Mouse (Mus musculus): ENCODE measurements at regions not wholly inside any gene's neighbourhood (a gene's known extent, or its start where the extent isn't known, plus 50 kb on each side); places are given as distances from the start of the nearest gene placed in this dataset.

GRCm38 (mm10) chr1:128659857-128660256 lies 67.8 kb upstream of the Cxcr4 start:
- H3K4me3 ChIP-seq (ENCODE audit: insufficient read depth, low read depth, low read length) = no peak overlapping the region
- H3K4me1 ChIP-seq (ENCODE audit: control insufficient read depth, insufficient read depth, low read length) = no peaks in the 10 kb centered on the region
- no peak overlapping the region for H3K27ac ChIP-seq (ENCODE audit: insufficient read depth, low read depth, low read length)
- TF ChIP-seq CTCF (IDR thresholded peaks at IDR 0.05; ENCODE audit: insufficient read depth, low read depth, low read length) (no peak), POLR2A (IDR thresholded peaks at IDR 0.05; ENCODE audit: insufficient read depth, low read depth, low read length) (no peak)
- WGBS = 59% methylated on average over 1 of the region's 1 CpGs

DNA sequence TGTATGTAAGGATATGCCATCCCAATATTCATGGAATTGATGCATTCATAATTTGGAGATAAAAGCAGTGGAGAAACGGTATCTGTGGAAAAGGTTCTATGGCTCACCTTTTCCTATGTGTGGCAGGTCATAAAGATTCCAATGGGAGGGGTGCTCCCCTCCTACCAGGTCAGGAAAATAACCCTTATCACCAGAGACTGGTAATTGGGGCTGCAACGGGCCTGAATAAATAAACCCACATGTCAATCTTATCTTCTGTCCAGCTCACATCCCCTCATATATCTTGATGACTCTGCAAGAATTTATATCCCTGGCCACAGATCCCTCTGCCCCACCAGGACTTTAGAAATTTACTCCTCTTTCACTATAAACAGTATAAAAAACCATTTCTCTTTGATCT lies 66.7 kb upstream of the Cxcr4 start:
- no peak overlapping the region for H3K27ac ChIP-seq (ENCODE audit: insufficient read depth, low read depth, low read length)
- WGBS = 85% methylated on average over 2 of the region's 2 CpGs
- H3K4me3 ChIP-seq (ENCODE audit: insufficient read depth, low read depth, low read length) = no peak overlapping the region
- H3K4me1 ChIP-seq (ENCODE audit: control insufficient read depth, insufficient read depth, low read length) = no peaks in the 10 kb centered on the region
- TF ChIP-seq CTCF (IDR thresholded peaks at IDR 0.05; ENCODE audit: insufficient read depth, low read depth, low read length) (no peak), POLR2A (IDR thresholded peaks at IDR 0.05; ENCODE audit: insufficient read depth, low read depth, low read length) (no peak)

DNA sequence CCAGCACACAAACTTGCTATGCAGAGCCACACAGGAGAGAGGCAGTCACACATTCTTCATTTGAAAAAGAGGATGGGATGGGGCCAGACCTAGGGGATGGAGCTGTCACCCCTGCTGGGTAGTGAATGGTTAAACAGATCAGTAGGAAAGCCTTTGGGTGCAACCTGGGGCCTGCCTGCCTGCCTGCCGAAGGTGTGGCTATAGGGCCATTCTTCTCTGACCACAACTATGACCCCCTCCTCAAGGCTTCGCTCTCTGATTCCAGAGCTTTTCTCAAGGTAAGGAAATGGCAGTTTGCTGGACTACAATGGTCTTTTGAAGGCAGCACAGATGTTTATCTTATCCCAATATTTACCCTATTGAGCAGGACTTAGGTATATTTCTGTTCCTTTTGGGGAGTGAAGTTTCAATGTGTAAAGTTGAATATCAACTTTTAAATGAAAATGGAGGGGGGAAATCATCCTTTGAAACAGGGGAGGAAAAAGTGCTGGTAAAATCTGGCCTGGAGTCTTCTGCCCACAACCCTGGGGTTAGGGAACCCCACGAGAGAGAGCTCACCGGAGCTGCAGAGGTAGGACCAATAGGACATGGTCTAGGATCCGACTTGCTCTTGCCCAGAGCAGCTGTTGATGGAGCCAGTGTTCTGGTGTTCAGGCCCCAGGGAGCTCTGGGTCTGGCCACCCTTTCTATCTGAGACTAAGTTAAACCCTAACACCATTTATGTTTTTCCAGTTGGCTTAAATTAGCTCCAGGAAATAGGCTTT lies 62.2 kb upstream of the Cxcr4 start:
- Histone ChIP-seq H3K4me1 (ENCODE audit: control insufficient read depth, insufficient read depth, low read length) (no peaks in the 10 kb centered on the region), H3K4me3 (ENCODE audit: insufficient read depth, low read depth, low read length) (no peak overlapping the region), H3K27ac (ENCODE audit: insufficient read depth, low read depth, low read length) (no peak overlapping the region)
- WGBS = 85% methylated on average over 5 of the region's 5 CpGs
- no peak for TF ChIP-seq CTCF (IDR thresholded peaks at IDR 0.05; ENCODE audit: insufficient read depth, low read depth, low read length)
- no peak for TF ChIP-seq POLR2A (IDR thresholded peaks at IDR 0.05; ENCODE audit: insufficient read depth, low read depth, low read length)

DNA sequence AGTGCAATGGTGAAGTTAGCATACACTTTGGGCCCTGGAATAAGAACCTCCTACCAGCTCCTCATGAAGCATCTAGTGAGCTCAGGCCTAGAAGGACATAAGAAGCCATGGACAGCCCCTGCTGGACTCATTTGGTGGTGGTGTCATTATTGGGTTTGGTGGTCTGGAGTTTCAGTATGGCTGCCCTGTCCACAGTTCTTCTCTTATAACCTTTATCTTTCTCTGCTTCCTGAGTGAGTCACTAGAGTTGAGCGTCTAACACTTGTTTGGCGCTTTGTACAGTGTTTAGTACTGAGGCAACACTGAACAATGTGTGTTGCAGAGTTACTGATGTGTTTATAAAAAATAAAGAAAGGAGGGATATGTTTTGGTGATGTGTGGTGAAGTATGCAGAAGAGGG lies 58.5 kb upstream of the Cxcr4 start:
- WGBS = 90% methylated on average over 2 of the region's 2 CpGs
- Histone ChIP-seq H3K4me3 (ENCODE audit: insufficient read depth, low read depth, low read length) (no peak overlapping the region), H3K4me1 (ENCODE audit: control insufficient read depth, insufficient read depth, low read length) (no peaks in the 10 kb centered on the region), H3K27ac (ENCODE audit: insufficient read depth, low read depth, low read length) (no peak overlapping the region)
- TF ChIP-seq POLR2A (IDR thresholded peaks at IDR 0.05; ENCODE audit: insufficient read depth, low read depth, low read length) (no peak), CTCF (IDR thresholded peaks at IDR 0.05; ENCODE audit: insufficient read depth, low read depth, low read length) (no peak)

- Histone ChIP-seq H3K4me1 (ENCODE audit: control insufficient read depth, insufficient read depth, low read length) (no peaks in the 10 kb centered on the region), H3K27ac (ENCODE audit: insufficient read depth, low read depth, low read length) (peak overlapping the region; percentile 37; the same call in 1 of the 2 replicates)
- WGBS = 45% methylated on average over 13 of the region's 13 CpGs
Measured at GRCm38 (mm10) chr1:128649490-128650178, 57.5 kb upstream of the Cxcr4 start.

GRCm38 (mm10) chr1:128643316-128643776 lies 51.3 kb upstream of the Cxcr4 start:
- no peak overlapping the region for H3K4me3 ChIP-seq (ENCODE audit: insufficient read depth, low read depth, low read length)
- no peak for TF ChIP-seq POLR2A (IDR thresholded peaks at IDR 0.05; ENCODE audit: insufficient read depth, low read depth, low read length)
- TF ChIP-seq CTCF (IDR thresholded peaks at IDR 0.05; ENCODE audit: insufficient read depth, low read depth, low read length) = no peak
- H3K4me1 ChIP-seq (ENCODE audit: control insufficient read depth, insufficient read depth, low read length) = no peaks in the 10 kb centered on the region
- WGBS = 54% methylated on average over 4 of the region's 4 CpGs
- H3K27ac ChIP-seq (ENCODE audit: insufficient read depth, low read depth, low read length) = no peak overlapping the region

More at GRCm38 (mm10) chr1:128649490-128650178, 57.5 kb upstream of the Cxcr4 start:
- H3K4me3 ChIP-seq (ENCODE audit: insufficient read depth, low read depth, low read length) = no peak overlapping the region
- TF ChIP-seq POLR2A (IDR thresholded peaks at IDR 0.05; ENCODE audit: insufficient read depth, low read depth, low read length) (no peak), CTCF (IDR thresholded peaks at IDR 0.05; ENCODE audit: insufficient read depth, low read depth, low read length) (no peak)

DNA sequence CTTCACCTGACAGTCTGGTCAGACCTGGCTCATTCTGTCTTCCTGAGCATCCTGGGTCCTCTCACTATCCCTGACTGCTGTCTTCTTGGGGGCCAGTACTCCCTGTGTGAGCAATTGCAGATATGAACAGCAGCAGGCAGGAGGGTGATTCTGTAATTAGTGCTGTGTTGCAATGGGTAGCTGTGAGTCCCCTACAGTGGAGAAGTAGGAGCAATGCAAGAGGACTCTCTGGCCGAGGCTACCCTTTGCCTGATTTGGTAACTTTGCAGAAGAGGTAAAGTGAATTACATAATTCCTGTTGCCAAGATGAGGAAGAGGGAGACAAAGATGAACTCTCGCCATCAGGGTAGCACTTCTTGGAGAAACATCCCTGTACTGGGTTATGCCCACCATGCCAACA lies 50.1 kb upstream of the Cxcr4 start:
- WGBS = 85% methylated on average over 2 of the region's 2 CpGs
- Histone ChIP-seq H3K4me3 (ENCODE audit: insufficient read depth, low read depth, low read length) (no peak overlapping the region), H3K27ac (ENCODE audit: insufficient read depth, low read depth, low read length) (no peak overlapping the region), H3K4me1 (ENCODE audit: control insufficient read depth, insufficient read depth, low read length) (no peaks in the 10 kb centered on the region)
- no peak for TF ChIP-seq POLR2A (IDR thresholded peaks at IDR 0.05; ENCODE audit: insufficient read depth, low read depth, low read length)
- no peak for TF ChIP-seq CTCF (IDR thresholded peaks at IDR 0.05; ENCODE audit: insufficient read depth, low read depth, low read length)
